Mouse (Mus musculus) liver, postnatal 0 days (tissue): ENCODE measurements around the gene Olfr1297.

Experiments used
- CTCF ChIP-seq: sonication (generic); IDR thresholded peaks from 2 replicates; pipeline ENCODE4 v1.5.1; 2016; ENCODE audit warnings: antibody characterized with exemption, low read depth
- EP300 ChIP-seq: IDR thresholded peaks from 2 replicates; pipeline ENCODE4 v1.6.1; 2016; ENCODE audit warnings: antibody characterized with exemption, low read depth, mild to moderate bottlenecking

DNA sequence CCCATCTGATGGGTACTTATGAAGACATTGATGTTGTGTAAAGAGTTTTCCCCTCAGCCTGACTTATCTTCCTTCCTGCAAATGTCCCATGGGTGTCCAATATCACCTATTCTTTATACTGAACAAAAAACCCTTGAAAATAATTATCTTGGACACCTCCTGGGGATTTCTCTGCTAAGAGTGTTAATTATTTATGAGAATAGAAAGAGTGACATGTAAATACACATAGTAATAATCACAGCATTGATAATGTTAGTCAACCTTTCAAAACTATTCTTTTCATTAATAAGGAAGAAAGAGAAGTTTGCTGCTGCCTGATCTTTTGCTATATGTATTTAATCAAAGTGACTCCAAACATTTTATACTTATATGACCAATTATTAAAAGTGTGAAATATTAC, 56.7 kb downstream of the Olfr1297 start, which contains the start of gene Olfr1295:
- no peak for TF ChIP-seq CTCF
- TF ChIP-seq EP300 = no peak
